Mouse (Mus musculus) CH12.LX (cell line): ENCODE data around the gene Klc1.

Experiments used
- BHLHE40 ChIP-seq: IDR thresholded peaks from 2 replicates; pipeline ENCODE4 v1.6.1; 2011; ENCODE audit warnings: mild to moderate bottlenecking, low read depth, low read length, improper control_type of control experiment
- CTCF ChIP-seq, 2 experiments: IDR thresholded peaks in 1 of 2; conservative IDR thresholded peaks in 1 of 2; 2 replicates each; pipeline ENCODE4 v1.5.1; 2011 to 2012; ENCODE audit warnings: low read depth in 2 of 2, low read length in 2 of 2, improper control_type of control experiment in 1 of 2, inconsistent platforms in 1 of 2, mild to moderate bottlenecking in 1 of 2, moderate library complexity in 1 of 2
- EP300 ChIP-seq: IDR thresholded peaks from 2 replicates; pipeline ENCODE4 v1.6.1; 2011; ENCODE audit warnings: low read length, improper control_type of control experiment
- ETS1 ChIP-seq: conservative IDR thresholded peaks from 2 replicates; pipeline ENCODE4 v1.6.1; 2012; ENCODE audit warnings: low read depth, mild to moderate bottlenecking, inconsistent platforms, low read length, improper control_type of control experiment, moderate library complexity
- HCFC1 ChIP-seq: IDR thresholded peaks from 2 replicates; pipeline ENCODE4 v1.6.1; 2012; ENCODE audit warnings: low read depth, mild to moderate bottlenecking, inconsistent platforms, low read length, improper control_type of control experiment
- MAX ChIP-seq: IDR thresholded peaks from 2 replicates; pipeline ENCODE4 v1.6.1; 2011; ENCODE audit warnings: low read length, improper control_type of control experiment
- MYC ChIP-seq: IDR thresholded peaks from 2 replicates; pipeline ENCODE4 v1.6.1; 2011; ENCODE audit warnings: low read depth, mild to moderate bottlenecking, improper control_type of control experiment, low read length
- NELFE ChIP-seq: IDR thresholded peaks from 2 replicates; pipeline ENCODE4 v1.6.1; 2011; ENCODE audit warnings: low read depth, low read length, improper control_type of control experiment
- PAX5 ChIP-seq: IDR thresholded peaks from 2 replicates; pipeline ENCODE4 v1.6.1; 2012; ENCODE audit warnings: low read length, inconsistent platforms, mixed read lengths
- POLR2A ChIP-seq: IDR thresholded peaks from 2 replicates; pipeline ENCODE4 v1.6.1; 2011; ENCODE audit warnings: low read depth, mild to moderate bottlenecking, improper control_type of control experiment, low read length

GRCm38 (mm10) chr12:111800459-111801183 lies 42.0 kb downstream of the Klc1 start:
- TF ChIP-seq EP300: no peak
- TF ChIP-seq CTCF (conservative IDR thresholded peaks at IDR 0.05 in 1 of 2, IDR thresholded peaks at IDR 0.05 in 1 of 2; ENCODE audit: low read depth in 2 of 2, low read length in 2 of 2): no peak
- no peak for TF ChIP-seq NELFE
- TF ChIP-seq POLR2A: no peak
- TF ChIP-seq HCFC1: no peak
- TF ChIP-seq MAX: no peak
- no peak for TF ChIP-seq ETS1
- no peak for TF ChIP-seq PAX5
- no peak for TF ChIP-seq BHLHE40
- no peak for TF ChIP-seq MYC
